Mouse (Mus musculus): Measurements from ENCODE around the gene Rbm4b. TPM values are rescaled to one million over a fixed set of nuclear protein-coding genes. Genes with fewer than 3 reads are reported as not detected.

Rbm4b gene
- polyA plus RNA-seq, 1 experiment from 2014 or later: 106 TPM

GRCm38 (mm10) chr19:4720671-4721244 lies 35.5 kb upstream of the Rbm4b start:
- Histone ChIP-seq H3K4me3 (peak overlapping the region; percentile 21), H3K36me3 (replicated peaks) (peaks cover 13% of the 10 kb centered on the region), H3K27me3 (ENCODE audit: poor library complexity, severe bottlenecking) (peaks cover 46% of the 10 kb centered on the region), H3K9me3 (no peaks in the 10 kb centered on the region), H3K4me1 (peaks cover 38% of the 10 kb centered on the region), H3K27ac (peak overlapping the region; percentile 49; the same call in 1 of the 2 replicates)
- 14% methylated on average over 11 of the region's 11 CpGs for WGBS
- no peak for DNase-seq (ENCODE audit: extremely low spot score, low spot score)

- Histone ChIP-seq H3K36me3 (replicated peaks) (peaks cover 80% of the 10 kb centered on the region), H3K27me3 (ENCODE audit: poor library complexity, severe bottlenecking) (no peaks in the 10 kb centered on the region), H3K27ac (no peak overlapping the region), H3K4me1 (no peaks in the 10 kb centered on the region), H3K9me3 (no peaks in the 10 kb centered on the region), H3K4me3 (no peak overlapping the region)
- 89% methylated on average over 9 of the region's 9 CpGs for WGBS
- DNase-seq (ENCODE audit: extremely low spot score, low spot score): no peak
These were observed 27.1 kb upstream of the Rbm4b start for GRCm38 (mm10) chr19:4729186-4729585.

GRCm38 (mm10) chr19:4733052-4733451 lies 23.2 kb upstream of the Rbm4b start:
- peaks cover 84% of the 10 kb centered on the region for H3K36me3 ChIP-seq (replicated peaks)
- 91% methylated on average over 3 of the region's 3 CpGs for WGBS
- H3K4me3 ChIP-seq: no peak overlapping the region
- no peaks in the 10 kb centered on the region for H3K27me3 ChIP-seq (ENCODE audit: poor library complexity, severe bottlenecking)
- H3K4me1 ChIP-seq: no peaks in the 10 kb centered on the region
- no peak for DNase-seq (ENCODE audit: extremely low spot score, low spot score)
- H3K27ac ChIP-seq: no peak overlapping the region
- H3K9me3 ChIP-seq: no peaks in the 10 kb centered on the region

- H3K36me3 ChIP-seq (replicated peaks): peaks cover 95% of the 10 kb centered on the region
- WGBS: 92% methylated on average over 13 of the region's 13 CpGs
These were observed 18.4 kb upstream of the Rbm4b start for GRCm38 (mm10) chr19:4737866-4738265.

GRCm38 (mm10) chr19:4739053-4739452 lies 17.2 kb upstream of the Rbm4b start:
- Histone ChIP-seq H3K27me3 (ENCODE audit: poor library complexity, severe bottlenecking) (no peaks in the 10 kb centered on the region), H3K9me3 (no peaks in the 10 kb centered on the region), H3K4me1 (no peaks in the 10 kb centered on the region), H3K4me3 (no peak overlapping the region), H3K27ac (no peak overlapping the region), H3K36me3 (replicated peaks) (peaks cover 89% of the 10 kb centered on the region)
- WGBS: 93% methylated on average over 11 of the region's 11 CpGs
- no peak for DNase-seq (ENCODE audit: extremely low spot score, low spot score)

More at GRCm38 (mm10) chr19:4737866-4738265, 18.4 kb upstream of the Rbm4b start:
- Histone ChIP-seq H3K4me3 (no peak overlapping the region), H3K27ac (no peak overlapping the region), H3K9me3 (no peaks in the 10 kb centered on the region), H3K4me1 (no peaks in the 10 kb centered on the region), H3K27me3 (ENCODE audit: poor library complexity, severe bottlenecking) (no peaks in the 10 kb centered on the region)
- no peak for DNase-seq (ENCODE audit: extremely low spot score, low spot score)

GRCm38 (mm10) chr19:4739762-4740161 lies 16.5 kb upstream of the Rbm4b start:
- 94% methylated on average over 5 of the region's 5 CpGs for WGBS

GRCm38 (mm10) chr19:4741482-4741881 lies 14.8 kb upstream of the Rbm4b start:
- Histone ChIP-seq H3K36me3 (replicated peaks) (peaks cover 93% of the 10 kb centered on the region), H3K4me3 (no peak overlapping the region), H3K4me1 (no peaks in the 10 kb centered on the region), H3K27me3 (ENCODE audit: poor library complexity, severe bottlenecking) (no peaks in the 10 kb centered on the region), H3K27ac (no peak overlapping the region), H3K9me3 (no peaks in the 10 kb centered on the region)
- 84% methylated on average over 10 of the region's 10 CpGs for WGBS
- DNase-seq (ENCODE audit: extremely low spot score, low spot score): no peak

More at GRCm38 (mm10) chr19:4739762-4740161, 16.5 kb upstream of the Rbm4b start:
- no peak for DNase-seq (ENCODE audit: extremely low spot score, low spot score)
- no peaks in the 10 kb centered on the region for H3K27me3 ChIP-seq (ENCODE audit: poor library complexity, severe bottlenecking)
- H3K4me3 ChIP-seq: no peak overlapping the region
- H3K9me3 ChIP-seq: no peaks in the 10 kb centered on the region
- H3K4me1 ChIP-seq: no peaks in the 10 kb centered on the region
- H3K36me3 ChIP-seq (replicated peaks): peaks cover 89% of the 10 kb centered on the region
- H3K27ac ChIP-seq: no peak overlapping the region

- Histone ChIP-seq H3K4me3 (no peak overlapping the region), H3K36me3 (replicated peaks) (peaks cover 93% of the 10 kb centered on the region), H3K27me3 (ENCODE audit: poor library complexity, severe bottlenecking) (no peaks in the 10 kb centered on the region), H3K27ac (no peak overlapping the region), H3K4me1 (no peaks in the 10 kb centered on the region), H3K9me3 (no peaks in the 10 kb centered on the region)
- WGBS: 95% methylated on average over 6 of the region's 6 CpGs
- DNase-seq (ENCODE audit: extremely low spot score, low spot score): no peak
These were observed 14.1 kb upstream of the Rbm4b start for GRCm38 (mm10) chr19:4742229-4742628.

GRCm38 (mm10) chr19:4743524-4743923 lies 12.8 kb upstream of the Rbm4b start:
- H3K9me3 ChIP-seq: no peaks in the 10 kb centered on the region
- no peaks in the 10 kb centered on the region for H3K27me3 ChIP-seq (ENCODE audit: poor library complexity, severe bottlenecking)
- H3K4me3 ChIP-seq: no peak overlapping the region
- no peak overlapping the region for H3K27ac ChIP-seq
- H3K36me3 ChIP-seq (replicated peaks): peaks cover 93% of the 10 kb centered on the region
- WGBS: 43% methylated on average over 5 of the region's 5 CpGs
- no peaks in the 10 kb centered on the region for H3K4me1 ChIP-seq
- DNase-seq (ENCODE audit: extremely low spot score, low spot score): no peak

- Histone ChIP-seq H3K27ac (no peak overlapping the region), H3K9me3 (no peaks in the 10 kb centered on the region), H3K4me1 (no peaks in the 10 kb centered on the region), H3K36me3 (replicated peaks) (peaks cover 93% of the 10 kb centered on the region), H3K27me3 (ENCODE audit: poor library complexity, severe bottlenecking) (no peaks in the 10 kb centered on the region), H3K4me3 (no peak overlapping the region)
- 86% methylated on average over 14 of the region's 14 CpGs for WGBS
- no peak for DNase-seq (ENCODE audit: extremely low spot score, low spot score)
These were observed 12.3 kb upstream of the Rbm4b start for GRCm38 (mm10) chr19:4744026-4744425.

GRCm38 (mm10) chr19:4745057-4745456 lies 11.2 kb upstream of the Rbm4b start:
- Histone ChIP-seq H3K27ac (no peak overlapping the region), H3K4me1 (no peaks in the 10 kb centered on the region), H3K9me3 (no peaks in the 10 kb centered on the region), H3K4me3 (no peak overlapping the region), H3K36me3 (replicated peaks) (peaks cover 93% of the 10 kb centered on the region), H3K27me3 (ENCODE audit: poor library complexity, severe bottlenecking) (no peaks in the 10 kb centered on the region)
- WGBS: 90% methylated on average over 9 of the region's 9 CpGs
- no peak for DNase-seq (ENCODE audit: extremely low spot score, low spot score)

- H3K9me3 ChIP-seq: no peaks in the 10 kb centered on the region
- no peaks in the 10 kb centered on the region for H3K4me1 ChIP-seq
- peaks cover 93% of the 10 kb centered on the region for H3K36me3 ChIP-seq (replicated peaks)
- 96% methylated on average over 10 of the region's 10 CpGs for WGBS
- no peak for DNase-seq (ENCODE audit: extremely low spot score, low spot score)
- no peak overlapping the region for H3K4me3 ChIP-seq
- H3K27me3 ChIP-seq (ENCODE audit: poor library complexity, severe bottlenecking): no peaks in the 10 kb centered on the region
- no peak overlapping the region for H3K27ac ChIP-seq
These were observed 10.6 kb upstream of the Rbm4b start for GRCm38 (mm10) chr19:4745681-4746080.

- no peak overlapping the region for H3K27ac ChIP-seq
- no peaks in the 10 kb centered on the region for H3K4me1 ChIP-seq
- H3K9me3 ChIP-seq: no peaks in the 10 kb centered on the region
- DNase-seq (ENCODE audit: extremely low spot score, low spot score): no peak
- H3K27me3 ChIP-seq (ENCODE audit: poor library complexity, severe bottlenecking): no peaks in the 10 kb centered on the region
- peaks cover 93% of the 10 kb centered on the region for H3K36me3 ChIP-seq (replicated peaks)
- no peak overlapping the region for H3K4me3 ChIP-seq
- 88% methylated on average over 14 of the region's 14 CpGs for WGBS
These were observed 9.7 kb upstream of the Rbm4b start for GRCm38 (mm10) chr19:4746611-4747010.
